Mouse (Mus musculus) liver, adult 2 months (tissue): Measurements from ENCODE around the gene Map4k1. TPM values are rescaled to one million over a fixed set of nuclear protein-coding genes. Genes with fewer than 3 reads are reported as not detected.

ENCODE experiments used
- DNase-seq: peaks from one replicate; pipeline ENCODE4 v3.0.0-alpha.2; 2011; ENCODE audit warnings: low read depth, low spot score; ENCODE audit errors: extremely low read depth
- H3K27ac ChIP-seq: fragments of 200-500 bp; replicated peaks from 2 replicates; pipeline ENCODE4 v1.5.1; 2012; ENCODE audit warnings: low read depth, mild to moderate bottlenecking, control low read depth, inconsistent platforms, low read length; ENCODE audit not compliant: insufficient read depth
- H3K27me3 ChIP-seq: fragments of 200-500 bp; 2 replicates; pipeline ENCODE4 v1.6.1; 2012; ENCODE audit warnings: mild to moderate bottlenecking, moderate library complexity, low read length, inconsistent platforms; ENCODE audit not compliant: control insufficient read depth, insufficient read depth
- H3K36me3 ChIP-seq: fragments of 200-500 bp; 2 replicates; pipeline ENCODE4 v1.6.1; 2012; ENCODE audit warnings: low read length, inconsistent platforms; ENCODE audit not compliant: control insufficient read depth, insufficient read depth
- H3K4me1 ChIP-seq: fragments of 200-500 bp; 2 replicates; pipeline ENCODE4 v1.6.1; 2011; ENCODE audit warnings: low read length; ENCODE audit not compliant: control insufficient read depth, insufficient read depth
- H3K4me3 ChIP-seq: fragments of 200-500 bp; 2 replicates; pipeline ENCODE4 v1.5.1; 2011; ENCODE audit warnings: low read depth, mild to moderate bottlenecking, control low read depth, low read length, moderate library complexity; ENCODE audit not compliant: insufficient read depth
- H3K79me2 ChIP-seq: fragments of 200-500 bp; 2 replicates; pipeline ENCODE4 v1.6.1; 2012; ENCODE audit warnings: inconsistent platforms, mild to moderate bottlenecking, low read length, moderate library complexity; ENCODE audit not compliant: control insufficient read depth, insufficient read depth
- H3K9ac ChIP-seq: fragments of 200-500 bp; 2 replicates; pipeline ENCODE4 v1.6.1; 2012; ENCODE audit warnings: low read depth, mild to moderate bottlenecking, control low read depth, inconsistent platforms, low read length
- CTCF ChIP-seq: fragments of 200-500 bp; IDR thresholded peaks from 2 replicates; pipeline ENCODE4 v1.5.1; 2011; ENCODE audit warnings: low read depth, low read length, control low read depth
- POLR2A ChIP-seq: fragments of 200-500 bp; IDR thresholded peaks from 2 replicates; pipeline ENCODE4 v1.6.1; 2011; ENCODE audit warnings: low read length, control low read depth; ENCODE audit not compliant: insufficient read depth; ENCODE audit errors: extremely low read depth
- WGBS: fragments of 180-500 bp; shearing (Covaris S2); methylation state at CpG from one replicate; pipeline ENCODE4 v1.1.7; 2018; 5-methylcytosine and 5-hydroxymethylcytosine counted together
- polyA plus RNA-seq: library from polyadenylated mRNA; depleted of rRNA; stranded (reverse); fragments of >200 nt; gene quantifications from 2 replicates; pipeline ENCODE4 v1.2.3, GENCODE M21; 2012
- total RNA-seq: library from RNA; depleted of rRNA; stranded (reverse); fragments of >200 nt; gene quantifications from 2 replicates; pipeline ENCODE4 v1.2.3, GENCODE M21; 2014

The Map4k1 gene
- total and polyA plus RNA-seq, 2 experiments, result 0.18 to 1.5 TPM

DNA sequence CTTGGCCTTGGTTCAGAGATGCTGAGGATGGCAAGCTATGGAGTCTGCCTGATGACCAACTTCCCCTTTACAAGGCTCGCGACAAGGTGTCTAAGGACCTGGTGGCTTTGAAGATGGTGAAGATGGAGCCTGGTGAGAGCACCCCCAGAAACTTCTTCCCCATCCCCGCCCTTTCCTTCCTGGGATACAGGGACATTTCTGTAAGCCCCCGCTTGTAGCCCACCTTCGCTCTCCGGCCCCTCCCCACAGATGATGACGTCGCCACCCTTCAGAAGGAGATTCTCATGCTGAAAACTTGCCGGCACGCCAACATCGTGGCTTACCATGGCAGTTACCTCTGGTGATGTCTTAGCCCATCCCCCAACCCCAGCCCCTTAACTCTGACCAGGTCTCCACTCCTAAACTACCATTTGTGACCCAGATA is 1.3 kb downstream of the Map4k1 start:
- Histone ChIP-seq H3K27ac (no peak overlapping the region), H3K9ac (no peak overlapping the region), H3K79me2 (peaks cover 5% of the 10 kb centered on the region; the same call in 1 of the 2 replicates), H3K36me3 (peaks cover 1% of the 10 kb centered on the region; the same call in 1 of the 2 replicates), H3K27me3 (no peaks in the 10 kb centered on the region), H3K4me1 (peaks cover 11% of the 10 kb centered on the region), H3K4me3 (peak overlapping the region; percentile 1; the same call in 1 of the 2 replicates)
- DNase-seq, result no peak
- TF ChIP-seq POLR2A (no peak), CTCF (no peak)
- WGBS, result 66% methylated on average over 11 of the region's 11 CpGs

DNA sequence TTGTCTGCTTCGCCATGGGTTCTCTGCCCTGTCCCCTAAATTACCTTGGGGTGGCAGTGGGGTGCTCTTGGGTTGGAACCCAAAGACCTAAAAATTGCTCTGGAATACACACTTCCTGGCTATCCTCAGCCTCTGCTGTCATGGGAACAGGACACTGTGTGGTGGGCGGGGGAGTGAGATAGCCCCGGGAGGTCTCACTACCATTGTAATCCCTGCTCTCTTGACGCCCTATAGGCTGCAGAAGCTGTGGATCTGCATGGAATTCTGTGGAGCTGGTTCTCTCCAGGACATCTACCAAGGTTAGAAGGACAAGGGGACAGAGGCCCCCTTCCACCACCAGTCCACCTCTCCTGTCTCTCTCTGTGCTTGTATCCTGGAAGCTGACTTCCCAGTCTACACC is 2.0 kb downstream of the Map4k1 start:
- H3K4me3 ChIP-seq, result no peak overlapping the region
- WGBS, result 93% methylated on average over 4 of the region's 4 CpGs
- no peak overlapping the region for H3K27ac ChIP-seq
- peaks cover 6% of the 10 kb centered on the region for H3K4me1 ChIP-seq
- H3K9ac ChIP-seq, result no peak overlapping the region
- DNase-seq, result no peak
- peaks cover 5% of the 10 kb centered on the region; the same call in 1 of the 2 replicates for H3K79me2 ChIP-seq
- TF ChIP-seq POLR2A (no peak), CTCF (no peak)
- H3K36me3 ChIP-seq, result peaks cover 1% of the 10 kb centered on the region; the same call in 1 of the 2 replicates
- H3K27me3 ChIP-seq, result no peaks in the 10 kb centered on the region

DNA sequence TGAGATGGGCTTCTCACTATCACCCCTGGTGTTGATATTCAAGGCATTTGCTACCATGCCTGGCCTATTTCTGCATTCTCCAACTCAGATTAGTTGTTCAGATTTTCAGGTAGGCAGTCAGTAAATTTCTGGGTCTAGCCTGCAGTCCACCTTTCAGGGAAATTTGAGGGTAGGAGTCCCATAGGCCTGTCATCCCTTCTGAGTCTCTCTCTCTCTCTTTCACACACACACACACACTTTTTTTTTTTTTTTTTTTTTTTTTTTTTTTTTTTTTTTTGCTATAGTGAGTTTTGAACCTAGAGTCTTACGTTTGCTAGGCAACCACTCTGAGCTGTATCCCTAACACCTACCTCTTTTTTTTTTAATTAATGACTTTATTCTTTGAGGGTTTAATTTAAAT is 2.6 kb downstream of the Map4k1 start:
- WGBS, result 96% methylated on average over 1 of the region's 1 CpGs
- TF ChIP-seq CTCF (no peak), POLR2A (no peak)
- H3K36me3 ChIP-seq, result no peaks in the 10 kb centered on the region; the same call in 1 of the 2 replicates
- peaks cover 5% of the 10 kb centered on the region; the same call in 1 of the 2 replicates for H3K79me2 ChIP-seq
- H3K9ac ChIP-seq, result no peak overlapping the region
- no peaks in the 10 kb centered on the region for H3K27me3 ChIP-seq
- H3K4me3 ChIP-seq, result no peak overlapping the region
- no peak for DNase-seq
- peaks cover 6% of the 10 kb centered on the region for H3K4me1 ChIP-seq
- no peak overlapping the region for H3K27ac ChIP-seq

DNA sequence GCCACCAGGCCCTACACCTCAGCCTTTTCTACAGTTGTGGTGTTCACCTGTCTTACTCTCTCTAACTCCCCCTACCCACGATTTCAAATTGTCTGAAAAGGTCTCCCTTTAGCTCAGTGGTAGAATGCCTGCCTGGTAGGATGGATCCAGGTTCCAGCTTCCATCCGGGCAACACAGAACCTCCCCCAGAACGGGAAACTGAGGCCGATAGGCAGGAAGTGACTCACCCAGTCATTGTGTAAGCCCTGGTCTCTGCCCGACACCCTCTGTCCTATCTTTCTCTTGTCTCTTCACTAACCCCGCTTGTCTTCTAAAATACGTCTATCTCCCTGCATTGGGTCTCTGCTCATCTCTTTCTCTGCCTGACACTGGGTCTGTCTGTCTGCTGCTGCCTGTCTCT is 3.4 kb downstream of the Map4k1 start:
- no peaks in the 10 kb centered on the region for H3K27me3 ChIP-seq
- H3K9ac ChIP-seq, result no peak overlapping the region
- no peak overlapping the region for H3K27ac ChIP-seq
- TF ChIP-seq POLR2A (no peak), CTCF (no peak)
- peaks cover 5% of the 10 kb centered on the region; the same call in 1 of the 2 replicates for H3K79me2 ChIP-seq
- H3K36me3 ChIP-seq, result no peaks in the 10 kb centered on the region
- DNase-seq, result no peak
- no peak overlapping the region for H3K4me3 ChIP-seq
- H3K4me1 ChIP-seq, result peaks cover 5% of the 10 kb centered on the region
- 80% methylated on average over 7 of the region's 7 CpGs for WGBS

DNA sequence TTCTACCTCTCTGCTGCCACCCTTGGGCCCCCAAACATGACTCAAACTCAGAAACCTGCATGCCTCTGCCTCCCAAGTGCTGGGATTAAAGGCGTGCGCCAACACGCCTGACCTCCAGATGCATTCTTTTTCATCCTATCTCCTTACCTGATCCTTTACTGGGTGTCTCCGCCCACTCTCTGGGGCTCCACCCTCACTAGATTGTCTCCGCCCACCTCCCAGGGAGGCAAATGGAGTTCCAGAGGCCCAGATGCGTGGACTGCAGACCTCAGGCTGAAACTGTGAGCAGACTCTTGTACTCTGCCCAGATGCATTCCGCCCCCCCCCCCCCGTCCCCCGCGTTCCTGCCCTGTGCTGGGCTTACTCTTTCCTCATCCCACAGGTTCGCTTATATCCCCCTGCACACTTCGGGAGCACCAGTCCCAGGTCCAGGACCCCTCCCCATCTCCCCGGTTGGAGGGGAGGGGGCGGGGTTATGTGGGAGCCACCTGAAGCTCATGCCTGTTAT is 9.0 kb downstream of the Map4k1 start:
- H3K4me3 ChIP-seq, result no peak overlapping the region
- 63% methylated on average over 13 of the region's 14 CpGs for WGBS
- no peak overlapping the region for H3K27ac ChIP-seq
- TF ChIP-seq POLR2A (no peak), CTCF (no peak)
- DNase-seq, result no peak
- H3K4me1 ChIP-seq, result no peaks in the 10 kb centered on the region
- H3K79me2 ChIP-seq, result no peaks in the 10 kb centered on the region
- H3K9ac ChIP-seq, result no peak overlapping the region
- no peaks in the 10 kb centered on the region for H3K27me3 ChIP-seq
- no peaks in the 10 kb centered on the region for H3K36me3 ChIP-seq

DNA sequence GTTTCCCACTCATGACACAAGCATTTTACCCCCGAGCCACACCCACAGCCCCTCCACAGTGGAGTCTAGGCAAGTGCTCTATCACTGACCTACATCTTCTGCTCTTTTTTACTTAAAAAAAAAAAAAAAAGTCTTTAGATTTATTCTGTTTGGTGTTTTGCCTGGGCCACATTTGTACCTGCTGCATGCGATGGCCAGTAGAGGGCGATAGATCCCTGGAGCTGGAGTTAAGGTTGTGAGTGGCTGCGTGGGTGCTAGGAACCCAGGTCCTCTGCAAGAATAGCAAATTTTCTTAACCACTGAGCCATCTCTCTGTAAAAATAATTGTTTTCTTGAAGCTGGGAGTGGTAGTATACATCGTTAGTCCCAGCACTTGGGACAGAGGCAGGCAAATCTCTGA is 9.8 kb downstream of the Map4k1 start:
- no peak overlapping the region for H3K27ac ChIP-seq
- no peak for DNase-seq
- H3K27me3 ChIP-seq, result no peaks in the 10 kb centered on the region
- 71% methylated on average over 5 of the region's 5 CpGs for WGBS
- no peaks in the 10 kb centered on the region for H3K79me2 ChIP-seq
- no peak overlapping the region for H3K9ac ChIP-seq
- no peak overlapping the region for H3K4me3 ChIP-seq
- TF ChIP-seq CTCF (peak; percentile 63), POLR2A (no peak)
- H3K36me3 ChIP-seq, result no peaks in the 10 kb centered on the region
- H3K4me1 ChIP-seq, result no peaks in the 10 kb centered on the region
